Mouse (Mus musculus) kidney, adult 2 months (tissue): ENCODE measurements around the gene Elp5. TPM values are rescaled to one million over a fixed set of nuclear protein-coding genes. Genes with fewer than 3 reads are reported as not detected.

Source experiments
- DNase-seq: peaks from one replicate; pipeline ENCODE4 v3.0.0; 2021
- H3K27ac ChIP-seq: fragments of 200-500 bp; 2 replicates; pipeline ENCODE4 v1.5.1; 2012; ENCODE audit warnings: low read depth, low read length, control low read depth, inconsistent platforms; ENCODE audit not compliant: insufficient read depth
- H3K27me3 ChIP-seq: fragments of 200-500 bp; replicated peaks from 2 replicates; pipeline ENCODE4 v1.6.1; 2012; ENCODE audit warnings: mild to moderate bottlenecking, moderate library complexity, low read length, inconsistent platforms; ENCODE audit not compliant: control insufficient read depth, insufficient read depth
- H3K36me3 ChIP-seq: fragments of 200-500 bp; 2 replicates; pipeline ENCODE4 v1.6.1; 2012; ENCODE audit warnings: mild to moderate bottlenecking, moderate library complexity, low read length, inconsistent platforms; ENCODE audit not compliant: control insufficient read depth, insufficient read depth
- H3K4me1 ChIP-seq: fragments of 200-500 bp; 2 replicates; pipeline ENCODE4 v1.6.1; 2011; ENCODE audit warnings: low read length; ENCODE audit not compliant: control insufficient read depth, insufficient read depth
- H3K4me3 ChIP-seq: fragments of 200-500 bp; 2 replicates; pipeline ENCODE4 v1.5.1; 2011; ENCODE audit warnings: mild to moderate bottlenecking, low read depth, low read length, control low read depth; ENCODE audit not compliant: insufficient read depth
- CTCF ChIP-seq: fragments of 200-500 bp; conservative IDR thresholded peaks from 2 replicates; pipeline ENCODE4 v1.5.1; 2011; ENCODE audit warnings: low read depth, mild to moderate bottlenecking, control low read depth, low read length, moderate library complexity, mixed read lengths; ENCODE audit not compliant: insufficient read depth, insufficient read length
- POLR2A ChIP-seq: fragments of 200-500 bp; IDR thresholded peaks from one replicate; pipeline ENCODE4 v1.6.1; 2011; ENCODE audit warnings: low read depth, low read length, control low read depth
- WGBS: fragments of 180-500 bp; shearing (Covaris S2); methylation state at CpG from one replicate; pipeline ENCODE4 v1.1.7; 2018; 5-methylcytosine and 5-hydroxymethylcytosine counted together
- polyA plus RNA-seq: library from polyadenylated mRNA; depleted of rRNA; stranded (reverse); fragments of >200 nt; gene quantifications from 2 replicates; pipeline ENCODE4 v1.2.3, GENCODE M21; 2012

Elp5 gene
- polyA plus RNA-seq, 1 experiment, result 66.3 TPM

GRCm38 (mm10) chr11:69966860-69967517 is 15.3 kb downstream of the Elp5 start:
- peak overlapping the region; percentile 70 for H3K4me3 ChIP-seq
- peaks cover 1% of the 10 kb centered on the region; the same call in 1 of the 2 replicates for H3K27me3 ChIP-seq
- H3K27ac ChIP-seq, result no peak overlapping the region
- no peak for TF ChIP-seq CTCF
- TF ChIP-seq POLR2A, result no peak
- H3K36me3 ChIP-seq, result no peaks in the 10 kb centered on the region; the same call in 1 of the 2 replicates
- peaks cover 3% of the 10 kb centered on the region; the same call in 1 of the 2 replicates for H3K4me1 ChIP-seq
- DNase-seq, result no peak
- WGBS, result 36% methylated on average over 17 of the region's 17 CpGs

GRCm38 (mm10) chr11:69966006-69966859 is 16.1 kb downstream of the Elp5 start:
- Histone ChIP-seq H3K27ac (peak overlapping the region; percentile 67; the same call in 1 of the 2 replicates), H3K27me3 (peaks cover 1% of the 10 kb centered on the region; the same call in 1 of the 2 replicates), H3K4me3 (peak overlapping the region; percentile 70), H3K36me3 (no peaks in the 10 kb centered on the region), H3K4me1 (peaks cover 3% of the 10 kb centered on the region; the same call in 1 of the 2 replicates)
- 5% methylated on average over 59 of the region's 59 CpGs for WGBS
- TF ChIP-seq POLR2A (no peak), CTCF (no peak)
- peak; percentile 37 for DNase-seq

DNA sequence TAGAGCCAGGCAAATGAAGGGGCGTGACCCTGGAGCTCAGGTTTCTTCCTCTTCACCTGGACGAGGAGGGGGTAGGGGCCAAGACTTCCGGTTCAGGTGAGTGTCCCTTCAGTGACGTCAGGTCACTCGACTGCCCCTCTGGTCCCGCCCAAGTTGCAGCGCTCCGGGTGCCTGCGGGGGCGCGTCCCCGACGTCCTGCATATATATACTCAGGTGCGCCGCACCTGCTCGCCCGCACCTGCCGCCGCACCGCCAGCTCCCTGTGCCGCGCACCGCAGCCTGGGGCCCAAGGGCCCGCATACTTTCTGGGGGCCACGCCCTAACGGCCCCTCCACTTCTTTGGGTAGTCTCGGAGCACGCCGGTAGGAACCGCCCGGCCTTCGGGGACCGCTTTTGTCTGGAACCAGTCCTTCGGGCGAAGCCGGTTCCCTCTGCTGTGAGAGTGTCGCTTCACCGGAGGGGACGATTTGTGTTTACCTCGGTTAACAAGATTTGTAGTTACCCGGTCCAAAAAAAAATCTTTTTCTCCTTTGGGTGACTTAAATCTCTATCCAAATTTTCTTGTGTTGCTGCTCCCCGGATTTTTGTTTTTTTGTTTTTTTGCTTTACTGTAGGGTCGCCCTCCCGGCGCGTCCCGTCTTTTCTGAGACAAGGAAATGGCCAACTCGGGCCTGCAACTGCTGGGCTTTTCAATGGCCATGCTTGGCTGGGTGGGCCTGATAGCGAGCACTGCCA is 16.9 kb downstream of the Elp5 start:
- H3K27ac ChIP-seq, result peak overlapping the region; percentile 72
- peak; percentile 77 for DNase-seq

DNA sequence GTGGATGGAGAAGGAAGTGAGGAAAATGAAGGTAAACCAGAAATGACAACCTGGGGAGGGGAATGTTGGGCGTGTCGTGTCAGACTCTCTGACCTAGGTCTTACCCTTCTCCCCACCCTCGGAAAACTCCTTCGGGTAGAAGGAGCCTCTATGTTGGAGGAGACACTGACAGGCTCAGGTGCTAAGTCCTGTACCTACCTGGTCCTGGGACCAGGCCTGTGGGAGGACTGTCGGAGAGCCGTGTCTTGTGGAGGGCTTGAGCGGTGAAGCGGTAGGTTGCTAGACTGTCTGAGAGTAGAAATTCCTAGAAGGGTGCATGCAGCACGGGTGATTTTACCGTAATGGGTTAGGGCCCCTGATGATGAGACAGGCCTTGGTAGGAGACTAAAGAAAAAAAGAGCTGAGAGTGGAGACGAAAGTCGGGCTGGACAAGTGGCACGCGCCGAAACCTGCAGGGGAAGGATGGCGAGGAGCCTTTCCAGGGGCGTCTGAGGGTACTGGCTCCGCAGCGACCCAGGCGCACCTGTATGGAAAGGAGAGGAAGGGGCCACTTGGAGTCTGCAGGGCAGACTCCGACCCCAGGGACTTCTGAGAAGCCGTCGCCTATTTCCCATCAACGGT is 17.6 kb downstream of the Elp5 start, which contains the start of gene Cldn7:
Gene Cldn7, plus strand, starts transcription at position 130 of the 621 bp plus-strand sequence.
- H3K4me3 ChIP-seq, result peak within 1 kb of the TSS; percentile 70
- 21% methylated on average over 24 of the region's 24 CpGs for WGBS
- no peak for DNase-seq
- peaks cover 3% of the 10 kb centered on the region; the same call in 1 of the 2 replicates for H3K4me1 ChIP-seq
- no peaks in the 10 kb centered on the region for H3K36me3 ChIP-seq
- H3K27ac ChIP-seq, result peak within 1 kb of the TSS; percentile 72
- H3K27me3 ChIP-seq, result peaks cover 1% of the 10 kb centered on the region; the same call in 1 of the 2 replicates
- no peak for TF ChIP-seq POLR2A
- TF ChIP-seq CTCF, result no peak

More for the DNA sequence above, 16.9 kb downstream of the Elp5 start:
- 7% methylated on average over 49 of the region's 49 CpGs for WGBS
- Histone ChIP-seq H3K27me3 (peaks cover 1% of the 10 kb centered on the region; the same call in 1 of the 2 replicates), H3K4me3 (peak overlapping the region; percentile 70), H3K36me3 (no peaks in the 10 kb centered on the region), H3K4me1 (peaks cover 3% of the 10 kb centered on the region; the same call in 1 of the 2 replicates)
- TF ChIP-seq POLR2A (peak; percentile 15), CTCF (no peak)

GRCm38 (mm10) chr11:69961841-69962240 is 20.5 kb downstream of the Elp5 start:
- DNase-seq, result no peak
- peaks cover 1% of the 10 kb centered on the region; the same call in 1 of the 2 replicates for H3K4me1 ChIP-seq
- H3K4me3 ChIP-seq, result no peak overlapping the region
- TF ChIP-seq POLR2A (no peak), CTCF (no peak)
- WGBS, result 34% methylated on average over 5 of the region's 5 CpGs
- peaks cover 1% of the 10 kb centered on the region; the same call in 1 of the 2 replicates for H3K27me3 ChIP-seq
- no peaks in the 10 kb centered on the region for H3K36me3 ChIP-seq
- no peak overlapping the region for H3K27ac ChIP-seq

DNA sequence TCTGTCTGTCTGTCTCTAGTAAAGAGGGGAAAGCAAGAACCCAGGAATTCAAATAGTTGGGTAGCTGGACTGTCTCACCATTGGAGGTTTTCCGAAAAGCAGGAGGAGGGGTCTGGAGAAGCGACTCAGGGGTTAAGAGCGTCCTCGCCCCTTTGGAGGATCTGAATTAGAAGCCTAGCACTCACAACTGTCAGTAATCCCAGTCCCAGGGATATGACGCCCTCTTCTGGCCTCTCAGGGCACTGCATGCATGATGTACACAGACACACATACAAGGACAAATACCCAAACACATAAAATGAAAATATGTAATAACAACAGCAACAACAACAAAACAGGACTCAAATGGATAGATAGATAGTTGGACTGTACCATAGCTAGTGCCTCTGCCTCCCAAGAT is 21.7 kb downstream of the Elp5 start:
- H3K4me3 ChIP-seq, result no peak overlapping the region
- no peak overlapping the region for H3K27ac ChIP-seq
- no peak for DNase-seq
- H3K27me3 ChIP-seq, result peaks cover 1% of the 10 kb centered on the region; the same call in 1 of the 2 replicates
- TF ChIP-seq CTCF (peak; percentile 30), POLR2A (no peak)
- no peaks in the 10 kb centered on the region for H3K36me3 ChIP-seq
- 51% methylated on average over 5 of the region's 5 CpGs for WGBS
- no peaks in the 10 kb centered on the region for H3K4me1 ChIP-seq
